Mouse (Mus musculus): Measurements from ENCODE around the gene Mkrn2.

DNA sequence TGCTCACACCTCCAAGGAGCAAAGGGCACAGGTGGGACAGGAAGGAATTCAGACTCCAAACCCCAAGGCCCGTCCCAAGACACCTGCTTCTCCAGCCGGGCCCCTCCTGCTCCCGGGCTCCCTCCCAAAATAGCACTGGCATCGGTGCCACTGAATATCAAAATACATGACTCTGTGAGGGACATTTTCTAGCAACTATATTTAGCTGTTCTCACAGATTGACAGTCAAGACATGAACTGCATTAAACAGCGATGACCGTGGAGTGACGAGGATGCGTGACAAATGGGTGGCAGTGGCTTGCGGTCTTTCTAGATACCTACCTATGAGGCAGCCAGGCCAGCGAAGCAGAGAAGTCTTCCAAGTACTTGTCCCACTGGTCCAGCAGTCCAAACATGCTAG, 15.4 kb upstream of the Mkrn2 start:
- TF ChIP-seq POLR2A (IDR thresholded peaks at IDR 0.05; ENCODE audit: extremely low read depth, insufficient read depth, low read length): no peak
- no peak for TF ChIP-seq CTCF (IDR thresholded peaks at IDR 0.05; ENCODE audit: extremely low read depth, insufficient read depth, low read length)

All from cortical plate, adult 2 months (tissue).